Mouse (Mus musculus): ENCODE results near the gene Tmem240.

DNA sequence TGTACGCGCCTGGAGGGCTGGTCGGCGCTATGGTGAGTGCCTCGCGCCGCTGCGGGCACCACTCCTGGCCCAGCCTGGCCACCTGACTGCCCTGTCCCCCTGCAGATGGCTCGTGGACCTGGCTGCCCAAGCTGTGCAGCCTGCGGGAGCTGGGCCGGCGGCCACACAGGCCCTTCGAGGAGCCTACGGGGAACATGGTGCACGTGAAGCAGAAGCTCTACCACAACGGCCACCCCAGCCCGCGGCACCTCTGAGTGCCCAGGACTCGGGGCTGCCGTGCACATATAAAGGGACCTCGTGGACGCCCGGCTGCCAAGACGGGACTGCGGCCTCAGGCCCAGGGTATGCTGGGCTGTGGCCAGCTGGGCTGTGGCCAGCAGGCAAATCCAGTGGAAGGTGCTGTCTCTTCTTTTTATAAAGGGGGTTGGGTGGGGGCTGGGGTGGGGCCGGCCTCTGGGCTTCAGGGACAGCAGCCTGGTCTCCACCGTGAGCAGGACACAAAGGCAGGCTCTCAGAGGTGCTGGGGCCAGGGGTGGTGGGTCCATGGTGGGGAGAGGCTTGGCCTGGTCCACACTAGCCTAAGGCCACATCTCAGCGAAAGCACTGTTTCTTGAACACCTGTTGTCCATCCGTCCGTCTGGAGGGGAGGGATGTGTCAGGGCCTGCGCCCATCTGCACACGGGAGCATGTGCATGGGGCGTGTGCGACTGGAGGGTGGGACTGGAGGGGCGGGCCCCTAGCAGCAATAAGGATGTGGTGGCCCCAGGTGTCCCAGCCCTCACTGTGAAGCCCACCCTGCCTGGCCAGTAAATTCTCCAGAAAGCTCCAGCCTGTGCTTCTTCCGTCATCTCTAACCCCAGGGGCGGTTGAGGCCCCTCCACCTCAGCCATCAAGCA lies 5.4 kb downstream of the Tmem240 start:
- TF ChIP-seq CTCF (IDR thresholded peaks at IDR 0.05; ENCODE audit: extremely low read depth, insufficient read depth, low read length) (no peak), POLR2A (IDR thresholded peaks at IDR 0.05; ENCODE audit: extremely low read depth, insufficient read depth, low read length) (peak; percentile 25; the same call in 1 of the 2 replicates)
